Mouse (Mus musculus) kidney, postnatal 0 days (tissue): ENCODE results near the gene Spata13. TPM values are rescaled to one million over a fixed set of nuclear protein-coding genes. Genes with fewer than 3 reads are reported as not detected.

Experiments used
- ATAC-seq: fragments of 200-750 bp; cut with Nextera tagmentation; replicated peaks from 2 replicates; pipeline ENCODE4 v1.8.0; 2017; ENCODE audit warnings: low read depth, moderate number of reproducible peaks, moderate TSS enrichment, moderate library complexity; ENCODE audit not compliant: low FRiP score
- DNase-seq: peaks from one replicate; pipeline ENCODE4 v3.0.0-alpha.2; 2016; ENCODE audit warnings: low spot score
- H3K27ac ChIP-seq: fragments of 300-500 bp; sonication (generic); 2 replicates; pipeline ENCODE4 v1.5.1; 2014; ENCODE audit warnings: mild to moderate bottlenecking
- H3K27me3 ChIP-seq: fragments of 300-500 bp; sonication (generic); 2 replicates; pipeline ENCODE4 v1.6.1; 2014; ENCODE audit warnings: low read length, mixed read lengths; ENCODE audit not compliant: insufficient read depth
- H3K36me3 ChIP-seq: fragments of 300-500 bp; sonication (generic); 2 replicates; pipeline ENCODE4 v1.6.1; 2014; ENCODE audit warnings: low read length, mixed read lengths; ENCODE audit not compliant: insufficient read depth
- H3K4me1 ChIP-seq: fragments of 300-500 bp; sonication (generic); replicated peaks from 2 replicates; pipeline ENCODE4 v1.6.1; 2014; ENCODE audit warnings: antibody characterized with exemption, low read length, mixed read lengths; ENCODE audit not compliant: insufficient read depth
- H3K4me2 ChIP-seq: fragments of 300-500 bp; sonication (generic); 2 replicates; pipeline ENCODE4 v1.6.1; 2014; ENCODE audit warnings: mild to moderate bottlenecking, low read length, moderate library complexity, mixed read lengths
- H3K4me3 ChIP-seq: fragments of 300-500 bp; sonication (generic); replicated peaks from 2 replicates; pipeline ENCODE4 v1.5.1; 2014; ENCODE audit warnings: low read depth, low read length
- H3K9ac ChIP-seq: fragments of 300-500 bp; sonication (generic); 2 replicates; pipeline ENCODE4 v1.6.1; 2014; ENCODE audit warnings: low read depth, low read length
- H3K9me3 ChIP-seq: fragments of 300-500 bp; sonication (generic); replicated peaks from 2 replicates; pipeline ENCODE4 v1.6.1; 2016; ENCODE audit warnings: low read length, inconsistent platforms, mixed read lengths
- CTCF ChIP-seq: IDR thresholded peaks from 2 replicates; pipeline ENCODE4 v1.5.1; 2016; ENCODE audit warnings: antibody characterized with exemption, low read depth, mild to moderate bottlenecking, moderate library complexity
- WGBS: fragments of 180-500 bp; shearing (Covaris S2); extraction: QIAGEN DNeasy Blood & Tissue Kit; methylation state at CpG from one replicate; pipeline ENCODE4 v1.1.7; 2014; 5-methylcytosine and 5-hydroxymethylcytosine counted together
- polyA plus RNA-seq: library from polyadenylated mRNA; unstranded; fragments of >200 nt; fragmentation: Nextera tagmentation; extraction: Ambion mirVana; gene quantifications from 2 replicates; pipeline ENCODE4 v1.2.1, GENCODE M21; 2015

The Spata13 gene
- polyA plus RNA-seq, 1 experiment from 2014 or later = 47.4 TPM

GRCm38 (mm10) chr14:60776521-60776920 lies 142.7 kb downstream of the Spata13 start:
- WGBS = 73% methylated on average over 8 of the region's 8 CpGs
- H3K27me3 ChIP-seq = no peaks in the 10 kb centered on the region
- TF ChIP-seq CTCF = no peak
- H3K9me3 ChIP-seq = no peaks in the 10 kb centered on the region
- H3K9ac ChIP-seq = no peak overlapping the region
- ATAC-seq (no peak), DNase-seq (no peak)
- H3K27ac ChIP-seq = no peak overlapping the region
- H3K4me3 ChIP-seq = no peak overlapping the region
- no peak overlapping the region for H3K4me2 ChIP-seq
- no peaks in the 10 kb centered on the region for H3K4me1 ChIP-seq
- no peaks in the 10 kb centered on the region for H3K36me3 ChIP-seq

- Histone ChIP-seq H3K9me3 (no peaks in the 10 kb centered on the region), H3K4me2 (no peak overlapping the region), H3K36me3 (no peaks in the 10 kb centered on the region), H3K27me3 (no peaks in the 10 kb centered on the region), H3K9ac (no peak overlapping the region), H3K4me1 (no peaks in the 10 kb centered on the region), H3K27ac (no peak overlapping the region), H3K4me3 (no peak overlapping the region)
- WGBS = 92% methylated on average over 5 of the region's 5 CpGs
- no peak for TF ChIP-seq CTCF
- ATAC-seq (no peak), DNase-seq (no peak)
Measured at GRCm38 (mm10) chr14:60777485-60777919, 143.7 kb downstream of the Spata13 start.

GRCm38 (mm10) chr14:60779198-60779597 lies 145.4 kb downstream of the Spata13 start:
- Histone ChIP-seq H3K27me3 (no peaks in the 10 kb centered on the region), H3K9me3 (no peaks in the 10 kb centered on the region), H3K36me3 (no peaks in the 10 kb centered on the region), H3K4me2 (no peak overlapping the region), H3K9ac (no peak overlapping the region), H3K4me1 (no peaks in the 10 kb centered on the region), H3K27ac (no peak overlapping the region), H3K4me3 (no peak overlapping the region)
- 93% methylated on average over 7 of the region's 7 CpGs for WGBS
- TF ChIP-seq CTCF = no peak
- DNase-seq (no peak), ATAC-seq (no peak)

GRCm38 (mm10) chr14:60782121-60782656 lies 148.4 kb downstream of the Spata13 start:
- Histone ChIP-seq H3K9me3 (no peaks in the 10 kb centered on the region), H3K27ac (no peak overlapping the region), H3K36me3 (no peaks in the 10 kb centered on the region), H3K4me1 (no peaks in the 10 kb centered on the region), H3K9ac (no peak overlapping the region), H3K27me3 (no peaks in the 10 kb centered on the region), H3K4me3 (no peak overlapping the region), H3K4me2 (no peak overlapping the region)
- TF ChIP-seq CTCF = no peak
- 53% methylated on average over 7 of the region's 7 CpGs for WGBS
- no peak for DNase-seq
- no peak for ATAC-seq

- H3K4me1 ChIP-seq = no peaks in the 10 kb centered on the region
- no peaks in the 10 kb centered on the region for H3K27me3 ChIP-seq
- H3K27ac ChIP-seq = no peak overlapping the region
- DNase-seq = no peak
- H3K4me2 ChIP-seq = no peak overlapping the region
- ATAC-seq = no peak
- no peaks in the 10 kb centered on the region for H3K36me3 ChIP-seq
- H3K9ac ChIP-seq = no peak overlapping the region
- 46% methylated on average over 8 of the region's 8 CpGs for WGBS
- TF ChIP-seq CTCF = no peak
- no peak overlapping the region for H3K4me3 ChIP-seq
- H3K9me3 ChIP-seq = no peaks in the 10 kb centered on the region
Measured at GRCm38 (mm10) chr14:60783196-60783595, 149.4 kb downstream of the Spata13 start.

- ATAC-seq (peak; percentile 86), DNase-seq (peak; percentile 96)
- TF ChIP-seq CTCF = peak; percentile 87
- Histone ChIP-seq H3K27me3 (no peaks in the 10 kb centered on the region), H3K4me1 (no peaks in the 10 kb centered on the region), H3K4me2 (peak within 1 kb of the TSS; percentile 92), H3K27ac (peak within 1 kb of the TSS; percentile 60; the same call in 1 of the 2 replicates), H3K9me3 (no peaks in the 10 kb centered on the region), H3K9ac (peak within 1 kb of the TSS; percentile 82), H3K4me3 (peak within 1 kb of the TSS; percentile 75), H3K36me3 (no peaks in the 10 kb centered on the region)
- WGBS = under 1% methylated on average over 61 of the region's 61 CpGs
Measured at GRCm38 (mm10) chr14:60784427-60785315, 150.9 kb downstream of the Spata13 start, which contains the start of gene Mipep. Gene Mipep (plus strand): TSS chr14:60784573.
